Mouse (Mus musculus) ZHBTc4 (cell line): ENCODE measurements around the gene Mad2l1bp.

Source experiments
- DNase-seq: peaks from one replicate; pipeline ENCODE4 v3.0.0-alpha.2; 2011; ENCODE audit warnings: low read depth, low spot score

Mad2l1bp gene

GRCm38 (mm10) chr17:46152847-46153782, at the start of gene Mad2l1bp:
Mad2l1bp (minus strand) TSS chr17:46153553.
- DNase-seq = peak; percentile 97

GRCm38 (mm10) chr17:46203078-46203477, 49.7 kb upstream of the Mad2l1bp start:
- peak; percentile 68 for DNase-seq

DNA sequence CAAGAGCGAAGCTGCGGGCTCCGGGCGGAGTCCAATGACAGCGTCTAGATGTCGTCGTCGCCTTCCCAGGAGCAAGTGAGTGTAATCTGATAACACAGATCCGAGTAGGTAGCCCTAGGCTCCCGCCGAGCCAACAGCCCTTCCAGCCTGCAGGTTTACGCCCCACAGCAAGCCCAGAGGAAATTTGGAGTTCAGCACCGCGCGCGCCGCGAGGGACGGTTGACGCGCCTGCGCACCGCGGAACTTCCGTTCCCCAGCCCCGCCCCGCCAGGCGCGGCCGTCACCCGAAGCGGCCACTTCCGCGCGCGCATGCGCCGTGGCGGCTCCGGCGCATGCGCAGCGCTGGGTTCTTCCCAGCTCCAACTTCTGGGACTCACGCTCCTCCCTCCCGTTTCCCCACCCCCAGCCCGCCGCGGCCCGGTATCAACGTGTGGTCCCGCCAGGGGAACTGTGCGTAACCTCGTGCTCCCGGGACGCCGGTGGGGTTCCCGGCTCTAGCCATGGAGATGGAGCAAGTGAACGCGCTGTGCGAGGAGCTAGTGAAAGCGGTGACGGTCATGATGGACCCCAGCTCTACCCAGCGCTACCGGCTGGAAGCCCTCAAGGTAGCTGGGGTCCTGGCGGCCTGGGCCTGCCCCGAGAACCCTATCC, 49.2 kb upstream of the Mad2l1bp start, which contains the start of the genes Polh and Xpo5:
Polh (minus strand) TSS at position 225 of the 651 bp plus-strand sequence.
Xpo5 (plus strand) TSS at position 362 of the 651 bp plus-strand sequence.
- peak; percentile 99 for DNase-seq

GRCm38 (mm10) chr17:46201151-46201550, 47.8 kb upstream of the Mad2l1bp start:
- peak; percentile 21 for DNase-seq

DNA sequence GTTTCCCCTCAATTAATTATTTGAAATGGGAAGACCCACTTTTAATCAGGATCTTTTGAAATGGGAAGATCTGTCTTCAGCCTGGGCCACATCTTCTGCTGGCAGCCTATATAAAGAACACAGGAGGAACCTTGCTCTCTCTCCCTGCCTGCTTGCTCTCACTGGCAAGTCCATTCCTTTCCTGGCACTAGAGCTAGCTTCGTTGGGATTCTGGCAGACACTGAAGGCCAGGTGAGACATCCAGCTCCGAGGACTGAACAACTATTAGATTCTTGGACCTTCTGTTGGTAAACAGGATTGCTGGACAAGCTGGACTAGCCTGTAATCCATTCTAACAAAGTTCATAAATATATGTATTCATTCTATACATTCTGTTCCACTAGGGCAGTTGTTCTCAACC, 35.5 kb upstream of the Mad2l1bp start:
- no peak for DNase-seq

DNA sequence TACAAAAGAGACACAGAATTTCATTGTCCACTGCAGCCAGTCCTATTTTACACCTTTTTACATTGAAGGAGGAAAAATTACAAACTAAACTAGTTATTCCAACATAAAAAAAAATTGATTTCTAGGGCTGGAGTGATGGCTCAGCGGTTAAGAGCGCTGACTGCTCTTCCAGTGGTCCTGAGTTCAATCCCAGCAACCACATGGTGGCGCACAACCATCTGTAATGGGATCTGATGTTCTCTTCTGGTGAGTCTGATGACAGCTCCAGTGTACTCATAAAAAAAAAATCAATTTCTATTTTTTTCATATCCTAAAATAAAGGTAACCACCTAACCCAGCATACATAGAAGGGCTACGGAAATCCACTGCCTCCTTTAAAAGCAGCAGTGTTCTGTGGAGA, 28.9 kb upstream of the Mad2l1bp start:
- no peak for DNase-seq

GRCm38 (mm10) chr17:46170538-46170937, 17.2 kb upstream of the Mad2l1bp start:
- peak; percentile 59 for DNase-seq

DNA sequence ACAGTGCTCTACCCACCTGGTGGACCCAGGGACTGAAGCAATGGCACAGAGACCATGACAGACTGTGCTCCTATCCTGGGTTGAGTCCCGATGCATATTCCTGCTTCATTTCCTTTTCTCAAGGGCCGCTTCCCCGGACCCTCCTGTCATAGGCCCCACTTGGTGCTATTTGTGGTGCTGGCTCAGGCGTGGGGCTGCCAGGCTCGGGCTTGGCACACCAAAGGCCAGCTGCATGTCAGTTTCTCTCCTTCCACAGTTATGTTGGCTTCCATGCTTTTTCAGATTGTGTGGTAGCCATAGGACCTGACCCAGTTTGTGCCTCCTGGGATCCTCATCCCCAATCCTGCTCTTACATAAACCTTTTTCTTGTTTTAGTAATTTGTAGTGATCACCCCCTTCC, 15.4 kb upstream of the Mad2l1bp start:
- DNase-seq = no peak

DNA sequence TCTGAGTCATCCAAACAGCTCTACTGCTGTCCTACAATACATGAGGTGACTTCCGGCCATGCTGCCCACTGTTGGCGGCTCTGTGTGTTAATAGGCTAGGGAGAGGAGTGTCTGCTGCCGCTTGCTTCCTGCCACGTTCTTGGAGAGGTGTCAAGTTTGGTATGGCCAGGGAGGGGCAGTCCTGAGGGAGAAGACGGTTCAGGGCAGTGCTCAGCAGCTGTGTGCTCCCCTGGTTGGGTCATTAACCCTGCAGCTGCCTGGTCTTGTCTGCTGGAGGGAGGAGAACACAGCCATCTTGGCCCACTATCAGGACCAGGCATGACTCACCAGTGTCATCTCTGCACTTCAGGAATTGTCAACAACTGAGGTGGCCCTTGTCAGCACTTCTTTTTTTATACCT, 15.0 kb upstream of the Mad2l1bp start:
- DNase-seq = no peak

DNA sequence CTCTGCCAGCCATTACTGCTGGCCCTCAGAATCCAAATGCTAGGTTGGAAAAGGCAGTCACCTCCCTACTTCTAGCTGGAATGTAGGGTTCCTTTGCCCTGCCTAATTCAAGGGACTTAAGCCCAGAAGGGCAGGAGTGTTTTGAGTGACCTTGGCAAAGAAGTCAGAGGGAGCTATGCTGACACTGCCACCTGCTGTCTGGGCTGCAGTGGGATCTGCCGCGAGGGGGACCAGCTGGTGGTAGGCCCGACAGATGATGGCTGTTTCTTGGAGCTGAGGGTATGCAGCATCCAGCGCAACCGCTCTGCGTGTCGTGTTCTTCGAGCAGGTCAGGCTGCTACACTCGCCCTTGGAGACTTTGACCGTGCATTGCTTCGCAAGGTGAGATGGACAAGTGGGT, 13.7 kb upstream of the Mad2l1bp start:
- DNase-seq = peak; percentile 43

DNA sequence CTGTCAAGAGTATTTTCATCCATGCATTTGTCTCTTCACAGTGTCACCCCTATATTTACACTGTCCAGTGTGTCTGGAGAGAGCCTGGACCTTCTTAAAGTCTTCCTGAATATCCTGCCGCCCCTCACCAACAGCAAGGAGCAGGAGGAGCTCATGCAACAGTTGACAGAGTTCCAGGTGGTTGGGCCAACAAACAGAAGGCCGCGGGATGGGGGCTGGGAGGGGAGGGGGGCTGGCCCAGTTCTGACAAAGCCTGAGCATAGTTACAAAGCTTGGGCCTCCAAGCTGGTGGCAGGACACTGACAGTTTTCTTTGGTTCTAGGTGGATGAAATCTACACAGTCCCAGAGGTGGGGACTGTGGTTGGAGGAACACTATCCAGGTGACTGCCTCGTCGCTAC, 12.9 kb upstream of the Mad2l1bp start:
- DNase-seq = no peak

- no peak for DNase-seq
These were observed 12.1 kb upstream of the Mad2l1bp start for GRCm38 (mm10) chr17:46165460-46165859.

- DNase-seq = no peak
These were observed 11.4 kb upstream of the Mad2l1bp start for GRCm38 (mm10) chr17:46164791-46165190.

DNA sequence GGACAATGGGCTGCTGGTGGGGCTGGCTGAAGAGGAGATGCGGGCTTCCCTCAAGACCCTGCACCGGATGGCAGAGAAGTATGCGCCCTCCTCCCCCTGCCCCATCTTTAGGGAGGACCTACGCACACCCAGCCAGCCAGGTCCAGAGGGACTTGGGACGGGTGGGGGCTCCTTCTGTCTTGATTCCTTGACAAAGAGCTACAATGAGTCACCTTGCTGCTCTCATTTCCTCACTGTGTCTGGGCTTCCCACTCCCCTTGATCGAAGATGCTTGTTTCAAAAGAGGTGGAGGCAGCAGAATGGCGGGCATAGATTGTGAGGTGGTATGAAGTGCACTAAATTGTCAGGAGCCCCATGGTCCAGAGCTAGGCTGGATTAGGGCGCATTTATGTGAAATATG, 10.9 kb upstream of the Mad2l1bp start:
- DNase-seq = no peak

DNA sequence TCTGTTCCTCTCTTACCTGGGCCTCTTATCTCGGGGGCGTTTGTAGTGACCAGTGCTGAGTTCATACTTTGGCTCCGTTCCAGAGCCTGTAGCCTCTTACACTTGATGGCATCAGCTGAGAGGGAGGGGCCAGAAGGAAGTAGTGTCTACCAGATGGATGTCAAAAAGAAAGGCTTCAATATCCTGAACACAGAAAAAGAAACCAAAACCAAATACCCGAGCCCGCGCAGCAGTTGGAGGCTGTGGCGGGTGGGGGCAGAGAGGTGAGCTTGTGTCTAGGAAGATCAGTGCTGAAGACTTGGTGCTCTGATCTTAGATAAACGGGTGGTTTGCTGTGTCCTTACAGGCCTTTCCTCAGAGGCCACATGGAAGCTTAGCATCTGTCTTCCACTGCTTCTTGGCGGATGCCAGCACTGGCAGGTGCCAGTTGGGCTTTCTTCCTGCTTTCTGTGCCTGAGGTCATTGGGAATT, 9.6 kb upstream of the Mad2l1bp start:
- DNase-seq = no peak

- no peak for DNase-seq
These were observed 9.2 kb upstream of the Mad2l1bp start for GRCm38 (mm10) chr17:46162551-46162950.

- no peak for DNase-seq
These were observed 8.4 kb upstream of the Mad2l1bp start for GRCm38 (mm10) chr17:46161710-46162109.

DNA sequence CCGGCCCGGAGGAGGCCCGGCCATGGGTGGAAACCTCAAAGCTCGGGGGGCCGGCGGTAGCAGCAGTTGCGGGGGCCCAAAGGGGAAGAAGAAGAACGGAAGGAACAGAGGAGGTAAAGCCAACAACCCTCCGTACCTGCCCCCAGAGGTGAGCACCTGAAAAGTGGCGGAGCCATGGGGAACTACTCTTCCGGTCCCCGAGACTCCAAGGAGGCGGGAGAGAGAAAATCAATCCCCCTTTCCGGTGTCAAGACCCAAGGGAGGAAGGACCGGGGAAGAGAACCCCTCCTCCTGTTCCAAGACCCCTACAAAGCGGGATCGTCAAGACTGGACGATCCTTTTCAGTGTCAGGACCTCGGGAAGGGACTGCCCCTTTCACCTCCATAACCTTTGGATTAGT, 7.8 kb upstream of the Mad2l1bp start:
- DNase-seq = peak; percentile 49

GRCm38 (mm10) chr17:46160686-46161085, 7.3 kb upstream of the Mad2l1bp start, which contains the start of gene Gtpbp2:
Gtpbp2 (plus strand) TSS chr17:46161032.
- DNase-seq = peak; percentile 99

GRCm38 (mm10) chr17:46160090-46160662, 6.8 kb upstream of the Mad2l1bp start:
- peak; percentile 96 for DNase-seq

DNA sequence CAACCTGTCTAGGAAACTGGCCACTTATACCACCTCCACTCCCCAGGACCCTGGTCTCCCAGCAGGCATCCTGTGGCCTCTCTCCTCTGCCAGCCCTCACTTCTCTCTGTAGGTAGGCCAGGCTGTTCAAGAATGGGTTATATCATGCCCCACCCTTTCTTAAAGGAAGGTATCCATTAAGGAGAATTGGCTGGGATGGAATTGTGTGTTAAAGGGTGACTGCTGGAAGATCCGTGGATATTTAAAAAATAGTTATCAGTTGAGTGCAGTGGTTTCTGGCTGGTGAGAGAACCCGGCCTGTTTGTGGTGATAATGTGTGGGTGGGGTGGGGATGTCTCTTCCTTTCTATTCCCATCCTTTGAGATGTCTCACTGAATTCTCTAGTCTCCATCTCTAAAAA, 5.9 kb upstream of the Mad2l1bp start:
- no peak for DNase-seq

- no peak for DNase-seq
These were observed 3.8 kb upstream of the Mad2l1bp start for GRCm38 (mm10) chr17:46157131-46157530.
